Mouse (Mus musculus): ENCODE measurements around the gene Eef1e1.

GRCm38 (mm10) chr13:38623296-38623695 lies 35.6 kb downstream of the Eef1e1 start:
- TF ChIP-seq ZC3H11A (IDR thresholded peaks at IDR 0.05; ENCODE audit: borderline replicate concordance, low read depth, low read length), result no peak
- TF ChIP-seq HCFC1 (IDR thresholded peaks at IDR 0.05; ENCODE audit: borderline replicate concordance, insufficient read depth, low read length), result no peak
- TF ChIP-seq MAFK (IDR thresholded peaks at IDR 0.05; ENCODE audit: insufficient read depth, low read depth, low read length), result no peak
- TF ChIP-seq ZNF384 (IDR thresholded peaks at IDR 0.05; ENCODE audit: low read depth, low read length), result no peak

Data from ES-E14 (cell line).